Mouse (Mus musculus) bone marrow, adult 2 months (tissue): ENCODE results near the gene Rptor. TPM values are rescaled to one million over a fixed set of nuclear protein-coding genes. Genes with fewer than 3 reads are reported as not detected.

ENCODE experiments used
- H3K27ac ChIP-seq: fragments of 200-500 bp; 2 replicates; pipeline ENCODE4 v1.5.1; 2012; ENCODE audit warnings: low read depth, mild to moderate bottlenecking, control low read depth, inconsistent platforms, low read length; ENCODE audit not compliant: control insufficient read depth, poor library complexity, insufficient read depth
- H3K4me1 ChIP-seq: fragments of 200-500 bp; 2 replicates; pipeline ENCODE4 v1.6.1; 2011; ENCODE audit warnings: low read length; ENCODE audit not compliant: control insufficient read depth, insufficient read depth
- H3K4me3 ChIP-seq: fragments of 200-500 bp; replicated peaks from 2 replicates; pipeline ENCODE3; 2011; ENCODE audit warnings: mild to moderate bottlenecking, low read depth, low read length, control low read depth; ENCODE audit not compliant: control insufficient read depth
- CTCF ChIP-seq: fragments of 200-500 bp; IDR thresholded peaks from 2 replicates; pipeline ENCODE4 v1.5.1; 2011; ENCODE audit warnings: low read length, control low read depth; ENCODE audit not compliant: control insufficient read depth, insufficient read depth
- POLR2A ChIP-seq: fragments of 200-500 bp; IDR thresholded peaks from 2 replicates; pipeline ENCODE4 v1.6.1; 2011; ENCODE audit warnings: low read depth, mild to moderate bottlenecking, control low read depth, low read length, borderline replicate concordance; ENCODE audit not compliant: control insufficient read depth
- WGBS: fragments of 180-500 bp; shearing (Covaris S2); methylation state at CpG from one replicate; pipeline ENCODE4 v1.1.7; 2018; 5-methylcytosine and 5-hydroxymethylcytosine counted together
- polyA plus RNA-seq: library from polyadenylated mRNA; stranded (reverse); fragments of >200 nt; gene quantifications from 2 replicates; pipeline ENCODE4 v1.2.4, GENCODE M21; 2011; ENCODE audit warnings: low replicate concordance; ENCODE audit not compliant: missing spikeins, insufficient read depth, insufficient read length

Gene Rptor
- polyA plus RNA-seq, 1 experiment: 15.6 TPM

GRCm38 (mm10) chr11:119791923-119792564 lies 189.3 kb downstream of the Rptor start:
- no peak for TF ChIP-seq CTCF
- no peak for TF ChIP-seq POLR2A
- H3K4me1 ChIP-seq: no peaks in the 10 kb centered on the region; the same call in 1 of the 2 replicates
- WGBS: 85% methylated on average over 10 of the region's 10 CpGs
- H3K27ac ChIP-seq: no peak overlapping the region
- H3K4me3 ChIP-seq: no peak overlapping the region

GRCm38 (mm10) chr11:119793378-119793777 lies 190.7 kb downstream of the Rptor start:
- Histone ChIP-seq H3K4me1 (no peaks in the 10 kb centered on the region; the same call in 1 of the 2 replicates), H3K27ac (no peak overlapping the region), H3K4me3 (no peak overlapping the region)
- 70% methylated on average over 6 of the region's 6 CpGs for WGBS
- TF ChIP-seq POLR2A (no peak), CTCF (no peak)

DNA sequence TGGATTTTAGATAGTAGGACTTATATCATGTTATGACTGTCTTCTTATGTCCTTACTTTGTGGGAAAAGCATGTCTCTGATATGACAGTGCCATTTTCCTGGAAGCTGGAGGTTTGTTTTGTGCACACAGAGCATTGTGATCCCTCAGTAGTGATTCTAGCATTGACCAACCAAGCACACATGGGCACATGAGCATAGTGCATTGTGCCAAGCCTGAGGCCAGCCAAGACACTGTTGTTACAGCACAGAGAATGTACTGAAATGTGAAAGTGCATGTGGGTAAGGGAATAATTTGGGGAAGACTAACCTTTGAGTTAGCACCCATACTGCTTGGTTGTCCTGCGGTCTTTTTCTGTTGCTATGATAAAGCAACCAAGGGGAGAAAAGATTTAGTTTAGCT lies 191.3 kb downstream of the Rptor start:
- H3K4me1 ChIP-seq: no peaks in the 10 kb centered on the region; the same call in 1 of the 2 replicates
- TF ChIP-seq POLR2A (no peak), CTCF (no peak)
- WGBS: 97% methylated on average over 1 of the region's 1 CpGs
- no peak overlapping the region for H3K4me3 ChIP-seq
- no peak overlapping the region for H3K27ac ChIP-seq

GRCm38 (mm10) chr11:119794671-119795070 lies 192.0 kb downstream of the Rptor start:
- H3K4me3 ChIP-seq: no peak overlapping the region
- WGBS: 85% methylated on average over 6 of the region's 6 CpGs

GRCm38 (mm10) chr11:119796406-119796805 lies 193.7 kb downstream of the Rptor start:
- Histone ChIP-seq H3K4me1 (no peaks in the 10 kb centered on the region; the same call in 1 of the 2 replicates), H3K27ac (no peak overlapping the region), H3K4me3 (no peak overlapping the region)
- 48% methylated on average over 7 of the region's 7 CpGs for WGBS
- TF ChIP-seq CTCF (no peak), POLR2A (no peak)

More at GRCm38 (mm10) chr11:119794671-119795070, 192.0 kb downstream of the Rptor start:
- Histone ChIP-seq H3K27ac (no peak overlapping the region), H3K4me1 (no peaks in the 10 kb centered on the region; the same call in 1 of the 2 replicates)
- TF ChIP-seq POLR2A (no peak), CTCF (no peak)

- no peaks in the 10 kb centered on the region; the same call in 1 of the 2 replicates for H3K4me1 ChIP-seq
- no peak overlapping the region for H3K27ac ChIP-seq
- H3K4me3 ChIP-seq: no peak overlapping the region
- WGBS: 82% methylated on average over 7 of the region's 7 CpGs
- TF ChIP-seq POLR2A: no peak
- no peak for TF ChIP-seq CTCF
Observed at GRCm38 (mm10) chr11:119796846-119797245, 194.1 kb downstream of the Rptor start.

GRCm38 (mm10) chr11:119799536-119799935 lies 196.8 kb downstream of the Rptor start:
- TF ChIP-seq CTCF (no peak), POLR2A (no peak)
- H3K4me3 ChIP-seq: no peak overlapping the region
- H3K4me1 ChIP-seq: peaks cover 2% of the 10 kb centered on the region; the same call in 1 of the 2 replicates
- no peak overlapping the region for H3K27ac ChIP-seq
- 21% methylated on average over 2 of the region's 2 CpGs for WGBS

DNA sequence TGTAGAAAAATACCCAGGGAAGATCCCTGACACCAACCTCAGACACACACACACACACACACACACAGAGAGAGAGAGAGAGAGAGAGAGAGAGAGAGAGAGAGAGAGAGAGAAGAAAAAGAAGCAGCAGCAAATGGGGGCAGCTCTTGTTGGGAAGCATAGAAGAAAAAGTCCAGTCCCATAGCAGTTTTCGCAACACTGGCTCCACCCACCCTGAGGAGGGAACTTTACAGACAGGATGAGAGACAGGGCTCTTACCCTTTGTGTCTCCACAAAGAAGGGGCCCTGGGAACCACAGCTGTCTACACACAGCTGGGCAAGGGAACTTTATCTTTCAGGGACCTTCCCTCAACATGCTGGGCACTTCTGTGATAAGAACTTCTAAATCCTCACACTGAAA lies 199.2 kb downstream of the Rptor start:
- TF ChIP-seq CTCF: no peak
- TF ChIP-seq POLR2A: no peak
- WGBS: 29% methylated on average over 1 of the region's 1 CpGs
- Histone ChIP-seq H3K4me3 (no peak overlapping the region), H3K4me1 (peaks cover 5% of the 10 kb centered on the region), H3K27ac (no peak overlapping the region)
